Mouse (Mus musculus) heart, adult 9 months (tissue): ENCODE results near the gene Rere.

Experiments
- DNase-seq, 2 experiments: peaks; one replicate each; pipeline ENCODE4 v3.0.0; 2022; ENCODE audit warnings: low spot score in 2 of 2

Rere gene

DNA sequence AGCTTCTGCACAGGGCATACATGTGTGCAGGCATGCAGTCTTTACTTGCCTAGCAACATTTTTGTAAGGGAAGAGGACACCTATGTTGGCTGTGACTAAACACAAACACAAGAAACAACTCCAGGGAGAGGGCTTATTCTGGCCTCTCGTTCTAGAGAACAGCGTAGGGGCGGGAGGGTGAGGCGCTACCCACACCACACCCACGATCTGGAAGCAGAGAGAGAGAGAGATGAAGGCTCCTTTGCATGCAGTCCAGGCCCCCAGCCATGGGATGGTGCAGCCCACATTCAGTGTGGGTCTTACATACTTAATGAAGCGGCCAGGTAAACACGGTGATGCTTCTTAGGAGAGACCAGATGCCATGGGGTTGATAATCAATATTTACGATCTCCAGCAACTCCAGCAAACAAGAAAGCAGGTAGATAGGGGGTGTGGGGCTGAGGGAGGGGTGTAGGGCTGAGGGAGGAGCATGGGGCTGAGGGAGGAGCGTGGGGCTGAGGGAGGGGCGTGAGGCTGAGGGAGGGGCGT, 371.7 kb downstream of the Rere start:
- DNase-seq: no peak

DNA sequence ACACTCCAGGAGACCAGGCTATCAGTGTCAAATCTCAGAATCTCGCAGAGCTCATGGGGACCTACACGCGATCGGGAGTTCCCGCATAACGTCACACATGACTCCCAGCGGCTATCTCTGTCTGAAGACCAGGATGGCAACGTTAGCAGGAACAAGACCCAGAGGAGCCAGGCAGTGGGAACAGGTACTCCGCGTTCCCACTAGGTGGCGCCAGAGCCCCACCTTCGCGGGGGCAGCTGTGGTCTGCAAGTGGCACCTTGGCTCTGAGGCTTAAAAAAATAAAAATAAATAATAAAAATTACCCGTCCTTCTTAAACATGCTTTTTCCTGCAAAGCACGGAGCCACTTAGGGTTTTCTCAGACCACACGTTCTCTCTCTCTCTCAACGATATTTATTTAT, 374.5 kb downstream of the Rere start:
- DNase-seq: peak; percentile 65 to 80

GRCm38 (mm10) chr4:150656504-150656903, 375.1 kb downstream of the Rere start:
- DNase-seq: no peak

- DNase-seq: no peak
Measured at GRCm38 (mm10) chr4:150659926-150660610, 378.6 kb downstream of the Rere start.

GRCm38 (mm10) chr4:150661886-150662285, 380.4 kb downstream of the Rere start:
- DNase-seq: no peak

DNA sequence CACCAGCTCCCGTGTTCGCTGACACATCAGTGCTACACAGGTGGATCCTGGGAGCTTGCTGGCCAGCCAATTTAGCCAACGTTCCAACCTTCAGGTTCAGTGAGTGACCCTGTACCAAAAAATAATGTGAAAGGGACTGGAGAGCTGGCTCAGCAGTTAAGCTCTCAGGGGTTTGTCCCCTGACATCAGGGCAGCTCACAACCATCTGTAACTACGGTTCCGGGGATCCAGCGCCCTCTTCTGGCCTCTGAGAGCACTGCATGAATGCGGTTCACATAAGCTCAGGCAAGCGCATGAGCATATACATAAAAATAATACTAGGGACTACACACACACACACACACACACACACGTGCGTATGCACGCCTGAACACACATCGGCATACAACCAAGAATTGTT, 381.7 kb downstream of the Rere start:
- DNase-seq: no peak

- no peak for DNase-seq
Measured at GRCm38 (mm10) chr4:150664726-150665125, 383.3 kb downstream of the Rere start.

DNA sequence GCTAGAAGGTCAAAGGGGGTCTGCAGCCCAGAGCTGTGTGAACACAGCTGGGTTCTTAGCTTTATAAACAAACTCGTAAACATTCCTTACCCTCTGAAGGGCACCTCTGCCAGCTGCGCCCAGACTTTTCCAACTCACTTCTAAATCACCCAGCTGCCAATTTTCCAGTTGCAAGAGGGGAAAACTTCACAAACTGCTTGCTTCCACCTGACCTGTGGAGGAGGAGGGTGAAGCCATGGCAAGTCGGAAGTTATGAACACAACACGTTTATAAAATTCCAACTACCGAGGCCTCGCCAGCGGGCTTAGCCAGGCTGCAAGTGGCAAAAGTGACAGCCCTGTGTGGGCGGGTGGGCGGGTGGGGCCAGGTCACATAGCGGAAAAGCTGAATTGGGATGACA, 384.4 kb downstream of the Rere start:
- no peak for DNase-seq
